Mouse (Mus musculus) heart, postnatal 0 days (tissue): ENCODE measurements around the gene Zfp771. TPM values are rescaled to one million over a fixed set of nuclear protein-coding genes. Genes with fewer than 3 reads are reported as not detected.

Experiments
- ATAC-seq: fragments of 200-750 bp; cut with Nextera tagmentation; 2 replicates; pipeline ENCODE4 v1.8.0; 2017; ENCODE audit warnings: low read depth, moderate number of reproducible peaks, moderate library complexity; ENCODE audit not compliant: insufficient read depth
- DNase-seq: peaks from one replicate; pipeline ENCODE4 v3.0.0-alpha.2; 2016; ENCODE audit warnings: low spot score
- H3K27ac ChIP-seq: fragments of 300-500 bp; sonication (generic); 2 replicates; pipeline ENCODE4 v1.5.1; 2014; ENCODE audit warnings: low read depth, mild to moderate bottlenecking
- H3K27me3 ChIP-seq: fragments of 300-500 bp; sonication (generic); 2 replicates; pipeline ENCODE4 v1.6.1; 2014; ENCODE audit warnings: low read length, mixed read lengths; ENCODE audit not compliant: control insufficient read depth, insufficient read depth
- H3K36me3 ChIP-seq: fragments of 300-500 bp; sonication (generic); replicated peaks from 2 replicates; pipeline ENCODE4 v1.6.1; 2014; ENCODE audit warnings: low read length, mixed read lengths; ENCODE audit not compliant: control insufficient read depth, insufficient read depth
- H3K4me1 ChIP-seq: fragments of 300-500 bp; sonication (generic); 2 replicates; pipeline ENCODE4 v1.6.1; 2014; ENCODE audit warnings: antibody characterized with exemption; ENCODE audit not compliant: control insufficient read depth, insufficient read depth
- H3K4me2 ChIP-seq: fragments of 300-500 bp; sonication (generic); 2 replicates; pipeline ENCODE4 v1.6.1; 2014; ENCODE audit warnings: low read depth, mild to moderate bottlenecking, low read length, moderate library complexity
- H3K4me3 ChIP-seq: fragments of 300-500 bp; sonication (generic); 2 replicates; pipeline ENCODE4 v1.5.1; 2014; ENCODE audit warnings: low read depth, low read length
- H3K9ac ChIP-seq: fragments of 300-500 bp; sonication (generic); replicated peaks from 2 replicates; pipeline ENCODE4 v1.6.1; 2014; ENCODE audit warnings: low read depth, low read length, mixed read lengths
- H3K9me3 ChIP-seq: fragments of 300-500 bp; sonication (generic); replicated peaks from 2 replicates; pipeline ENCODE4 v1.6.1; 2016; ENCODE audit warnings: low read length; ENCODE audit not compliant: control insufficient read depth
- CTCF ChIP-seq: IDR thresholded peaks from 2 replicates; pipeline ENCODE4 v1.5.1; 2016; ENCODE audit warnings: antibody characterized with exemption, control low read depth, low read depth
- EP300 ChIP-seq: IDR thresholded peaks from 2 replicates; pipeline ENCODE4 v1.6.1; 2016; ENCODE audit warnings: antibody characterized with exemption, low read depth
- WGBS: fragments of 180-500 bp; shearing (Covaris S2); extraction: QIAGEN DNeasy Blood & Tissue Kit; methylation state at CpG from one replicate; pipeline ENCODE4 v1.1.7; 2014; 5-methylcytosine and 5-hydroxymethylcytosine counted together
- polyA plus RNA-seq: library from polyadenylated mRNA; unstranded; fragments of >200 nt; fragmentation: Nextera tagmentation; extraction: Ambion mirVana; gene quantifications from 2 replicates; pipeline ENCODE4 v1.2.1, GENCODE M21; 2015
- total RNA-seq: library from RNA; depleted of rRNA; stranded (reverse); fragments of >200 nt; gene quantifications from 2 replicates; pipeline ENCODE4 v1.2.3, GENCODE M21; 2014; ENCODE audit warnings: low replicate concordance

Zfp771 gene
- total and polyA plus RNA-seq, 2 experiments from 2014 or later: 23.3 to 43.6 TPM

DNA sequence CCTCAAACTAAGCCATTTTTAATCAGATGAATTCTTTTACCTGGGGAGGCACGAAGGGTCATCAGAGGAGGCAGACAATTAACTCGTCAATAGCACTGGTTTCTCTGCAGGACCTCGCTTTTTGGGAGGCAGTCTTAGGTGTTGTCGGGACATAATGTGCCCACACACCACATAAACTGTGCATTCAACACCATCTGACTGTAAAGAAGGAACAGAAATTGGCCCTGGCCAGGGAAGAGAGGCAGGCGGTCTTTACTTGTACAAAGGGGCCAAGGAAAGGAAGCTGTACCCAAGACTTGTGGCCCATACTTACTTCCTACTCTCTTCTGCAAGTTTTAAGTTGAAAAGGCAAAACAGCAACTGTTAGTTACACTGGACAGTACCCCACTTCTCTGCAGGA, 12.4 kb downstream of the Zfp771 start:
- Histone ChIP-seq H3K4me1 (peaks cover 19% of the 10 kb centered on the region; the same call in 1 of the 2 replicates), H3K9ac (no peak overlapping the region), H3K4me3 (no peak overlapping the region), H3K36me3 (0 out of 2 replicates have a peak, but pooled peaks cover 4% of the 10 kb centered on the region), H3K27ac (no peak overlapping the region), H3K4me2 (no peak overlapping the region), H3K27me3 (no peaks in the 10 kb centered on the region), H3K9me3 (no peaks in the 10 kb centered on the region)
- DNase-seq: no peak
- no peak for TF ChIP-seq CTCF
- no peak for TF ChIP-seq EP300
- ATAC-seq: no peak
- 85% methylated on average over 5 of the region's 5 CpGs for WGBS

DNA sequence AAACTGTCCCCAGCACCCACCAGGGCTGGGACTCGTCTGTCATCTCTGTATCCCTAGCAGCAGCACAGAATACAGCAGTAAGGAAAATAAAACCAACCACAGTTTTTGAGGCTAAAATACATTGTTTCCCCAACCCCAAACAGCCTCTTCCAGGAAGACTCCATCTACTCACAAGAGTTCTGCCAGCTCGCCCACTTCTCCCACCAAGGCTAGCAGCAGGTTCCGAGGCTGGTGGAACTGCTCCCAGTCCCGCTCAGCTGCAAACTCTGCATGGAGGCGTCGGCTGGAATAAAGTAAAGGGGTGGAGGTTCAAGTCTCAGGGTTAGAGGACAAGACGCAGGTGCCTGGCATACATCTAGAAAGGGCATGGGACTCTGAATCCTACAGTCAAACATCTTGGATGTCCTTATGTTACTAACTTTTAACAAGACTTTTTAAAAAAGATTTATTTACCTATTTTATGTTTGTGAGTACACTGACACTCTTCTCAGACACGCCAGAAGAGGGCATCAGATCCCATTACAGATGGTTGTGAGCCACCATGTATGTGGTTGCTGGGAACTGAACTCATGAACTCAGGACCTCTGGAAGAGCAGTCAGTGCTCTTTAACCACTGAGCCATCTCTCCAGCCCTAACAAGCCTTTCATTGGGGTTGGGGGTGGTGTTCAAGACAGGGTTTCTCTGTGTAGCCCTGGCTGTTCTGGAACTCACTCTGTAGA, 15.3 kb downstream of the Zfp771 start:
- WGBS: 74% methylated on average over 8 of the region's 8 CpGs

DNA sequence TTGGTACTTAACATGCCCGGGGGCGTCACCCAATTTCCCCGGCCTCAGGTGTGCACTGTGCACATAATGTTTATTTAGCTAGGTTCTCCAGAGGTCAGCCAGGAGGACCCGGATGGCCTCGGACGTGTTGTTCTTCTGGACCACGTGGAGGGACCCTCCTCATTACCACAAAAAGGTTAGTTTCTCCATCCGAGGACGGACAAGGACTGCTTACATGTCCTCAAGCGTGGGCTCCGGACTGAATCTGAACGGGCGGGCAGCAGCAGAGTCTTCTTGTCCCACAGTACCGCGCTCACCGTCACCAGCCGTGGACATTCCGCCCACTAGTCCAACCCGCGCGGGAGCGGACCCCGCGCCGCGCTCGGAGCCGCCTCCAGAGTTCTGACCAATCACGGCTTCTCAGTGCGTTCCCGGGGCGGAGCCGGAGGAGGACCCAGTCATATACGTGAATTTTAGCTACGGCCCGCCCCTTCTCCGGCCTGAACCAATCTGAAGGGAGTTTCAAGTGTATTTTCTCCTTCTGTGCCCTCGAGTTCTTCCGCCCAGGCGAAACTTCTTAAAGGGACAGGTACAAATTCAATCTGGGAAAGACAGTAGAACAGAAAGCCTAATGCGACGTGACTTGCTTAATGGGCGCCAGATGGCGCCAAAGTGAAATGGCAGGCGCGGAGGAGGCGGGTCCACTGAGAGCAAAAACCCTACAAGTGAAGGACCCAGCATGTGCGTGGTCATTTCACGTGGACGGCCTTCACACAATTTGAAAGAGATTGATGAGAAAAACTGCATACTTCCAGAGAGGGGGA, 16.4 kb downstream of the Zfp771 start, which contains the start of gene Dctpp1:
Dctpp1 (minus strand) TSS at position 401 of the 803 bp plus-strand sequence.
- peak within 1 kb of the TSS; percentile 70 for H3K4me2 ChIP-seq
- peak within 1 kb of the TSS; percentile 49 for H3K9ac ChIP-seq
- H3K27me3 ChIP-seq: no peaks in the 10 kb centered on the region
- H3K36me3 ChIP-seq: 0 out of 2 replicates have a peak, but pooled peaks cover 4% of the 10 kb centered on the region
- H3K9me3 ChIP-seq: no peaks in the 10 kb centered on the region
- H3K4me3 ChIP-seq: peak within 1 kb of the TSS; percentile 58
- DNase-seq: peak; percentile 100
- peak; percentile 98 for ATAC-seq
- TF ChIP-seq CTCF (peak; percentile 88), EP300 (no peak)
- peaks cover 10% of the 10 kb centered on the region; the same call in 1 of the 2 replicates for H3K4me1 ChIP-seq
- WGBS: under 1% methylated on average over 50 of the region's 50 CpGs
- no peak within 1 kb of the TSS for H3K27ac ChIP-seq

More for the DNA sequence above, 15.3 kb downstream of the Zfp771 start:
- H3K4me2 ChIP-seq: peak overlapping the region; percentile 70; the same call in 1 of the 2 replicates
- 0 out of 2 replicates have a peak, but pooled peaks cover 4% of the 10 kb centered on the region for H3K36me3 ChIP-seq
- peaks cover 19% of the 10 kb centered on the region; the same call in 1 of the 2 replicates for H3K4me1 ChIP-seq
- no peak overlapping the region for H3K9ac ChIP-seq
- no peak for TF ChIP-seq EP300
- TF ChIP-seq CTCF: no peak
- H3K27ac ChIP-seq: no peak overlapping the region
- no peak overlapping the region for H3K4me3 ChIP-seq
- no peak for DNase-seq
- H3K27me3 ChIP-seq: no peaks in the 10 kb centered on the region
- no peaks in the 10 kb centered on the region for H3K9me3 ChIP-seq
- no peak for ATAC-seq

DNA sequence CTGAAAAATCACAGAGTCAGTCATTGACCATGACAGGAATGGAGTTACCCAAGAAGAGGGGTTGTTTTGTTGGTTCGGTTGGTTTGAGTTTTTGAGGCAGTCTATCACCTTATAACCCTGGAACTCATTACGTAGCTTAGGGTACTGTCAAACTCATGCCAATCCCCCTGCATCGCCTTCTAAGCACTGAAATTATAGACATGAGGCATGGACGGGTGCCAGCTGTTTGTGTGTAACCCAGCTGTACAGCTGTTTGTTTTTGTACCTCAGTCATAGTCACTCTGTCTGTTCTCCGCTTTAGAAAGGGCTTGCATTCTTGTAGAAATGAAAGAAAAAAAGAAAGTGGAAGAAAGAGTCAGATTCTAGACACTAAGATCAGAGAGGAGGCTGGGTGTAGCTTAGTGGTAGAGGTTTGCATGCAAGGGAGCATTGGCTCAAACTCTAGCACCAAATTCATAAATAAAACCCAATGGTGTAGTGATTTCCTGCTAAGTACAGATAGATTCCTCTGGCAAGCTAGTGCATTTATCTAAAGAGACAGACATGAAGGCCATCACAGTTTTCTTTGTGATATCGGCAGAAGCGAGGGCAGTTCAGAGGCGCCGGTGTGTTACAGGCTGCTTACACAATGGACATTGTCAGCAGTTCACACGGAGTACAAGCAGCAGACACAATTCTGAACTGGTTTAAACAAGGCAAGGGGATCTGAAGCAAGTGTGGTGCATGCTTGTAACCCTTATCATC, 18.3 kb downstream of the Zfp771 start:
- H3K36me3 ChIP-seq: no peaks in the 10 kb centered on the region
- H3K4me1 ChIP-seq: peaks cover 10% of the 10 kb centered on the region; the same call in 1 of the 2 replicates
- H3K27me3 ChIP-seq: no peaks in the 10 kb centered on the region
- ATAC-seq (no peak), DNase-seq (no peak)
- no peak overlapping the region for H3K9ac ChIP-seq
- H3K4me2 ChIP-seq: no peak overlapping the region
- TF ChIP-seq CTCF (no peak), EP300 (no peak)
- H3K27ac ChIP-seq: no peak overlapping the region
- 72% methylated on average over 10 of the region's 10 CpGs for WGBS
- no peaks in the 10 kb centered on the region for H3K9me3 ChIP-seq
- no peak overlapping the region for H3K4me3 ChIP-seq

DNA sequence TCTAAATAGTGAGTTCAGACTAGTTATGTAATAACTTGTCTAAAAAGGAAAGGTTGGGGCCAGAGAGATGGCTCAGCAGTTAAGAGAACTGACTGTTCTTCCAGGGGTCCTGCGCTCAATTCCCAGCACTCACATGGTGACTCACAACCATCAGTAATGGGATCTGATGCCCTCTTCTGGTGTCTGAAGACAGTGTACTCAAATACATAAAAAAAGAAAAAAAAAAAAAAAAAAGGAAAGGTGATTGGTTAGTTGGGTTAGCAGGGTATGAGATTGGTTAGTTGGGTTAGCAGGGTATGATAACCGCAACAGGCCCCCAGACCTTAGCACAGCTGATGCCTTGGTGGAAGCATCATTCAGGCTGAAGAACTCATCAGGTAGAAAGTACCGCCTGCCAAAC, 19.5 kb downstream of the Zfp771 start:
- ATAC-seq (no peak), DNase-seq (no peak)
- Histone ChIP-seq H3K27ac (no peak overlapping the region), H3K9ac (no peak overlapping the region), H3K9me3 (no peaks in the 10 kb centered on the region), H3K4me3 (no peak overlapping the region), H3K27me3 (no peaks in the 10 kb centered on the region), H3K4me1 (peaks cover 10% of the 10 kb centered on the region; the same call in 1 of the 2 replicates), H3K4me2 (no peak overlapping the region), H3K36me3 (no peaks in the 10 kb centered on the region)
- 89% methylated on average over 3 of the region's 3 CpGs for WGBS
- TF ChIP-seq CTCF: no peak
- no peak for TF ChIP-seq EP300
